Mouse (Mus musculus) gastrocnemius, adult 2 months (tissue): ENCODE measurements around the gene Ccdc90b. TPM values are rescaled to one million over a fixed set of nuclear protein-coding genes. Genes with fewer than 3 reads are reported as not detected.

ENCODE experiments used
- DNase-seq: peaks from one replicate; pipeline ENCODE4 v3.0.0; 2022
- H3K27ac ChIP-seq: fragments of 200-600 bp; 2 replicates; pipeline ENCODE4 v1.8.1; 2022; ENCODE audit warnings: mild to moderate bottlenecking
- H3K4me3 ChIP-seq: fragments of 200-600 bp; 2 replicates; pipeline ENCODE4 v1.8.1; 2022; ENCODE audit warnings: mild to moderate bottlenecking, moderate library complexity
- CTCF ChIP-seq: fragments of 200-600 bp; IDR thresholded peaks from 2 replicates; pipeline ENCODE4 v1.8.1; 2022; ENCODE audit warnings: antibody characterized with exemption, mild to moderate bottlenecking, moderate library complexity
- intact Hi-C: fragments of 180-260 bp; cut with DNase I; formaldehyde crosslinking; loops from one replicate; pipeline ENCODE4 v1.15.1; 2025
- total RNA-seq, 2 experiments: library from RNA; stranded (reverse); gene quantifications; 2 replicates each; pipeline ENCODE4 v1.2.3; 2021

Ccdc90b gene
- total RNA-seq, 2 experiments from 2014 or later: 17.2 to 23.9 TPM

DNA sequence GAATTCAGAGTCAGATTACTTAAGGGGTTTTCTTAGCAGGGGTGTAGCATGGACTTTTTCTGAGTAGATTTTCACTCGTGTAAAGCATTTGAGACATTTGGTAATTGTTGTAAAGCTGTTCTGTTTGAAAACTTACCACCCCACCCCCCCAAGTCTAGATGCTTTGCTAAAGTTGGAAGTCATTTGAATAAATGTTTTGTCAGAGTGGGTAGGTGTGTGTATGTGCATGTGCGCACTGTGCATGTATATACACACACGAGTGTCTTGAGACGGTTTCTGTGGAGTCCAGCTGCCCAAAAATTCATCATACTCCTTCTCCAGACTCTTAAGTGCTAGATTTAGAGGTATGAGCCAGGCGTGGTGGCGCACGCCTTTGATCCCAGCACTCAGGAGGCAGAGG is 22.6 kb downstream of the Ccdc90b start:
- intact Hi-C loops: no loop called here
- DNase-seq: no peak
- Histone ChIP-seq H3K4me3 (no peak overlapping the region), H3K27ac (no peak overlapping the region)
- no peak for TF ChIP-seq CTCF

DNA sequence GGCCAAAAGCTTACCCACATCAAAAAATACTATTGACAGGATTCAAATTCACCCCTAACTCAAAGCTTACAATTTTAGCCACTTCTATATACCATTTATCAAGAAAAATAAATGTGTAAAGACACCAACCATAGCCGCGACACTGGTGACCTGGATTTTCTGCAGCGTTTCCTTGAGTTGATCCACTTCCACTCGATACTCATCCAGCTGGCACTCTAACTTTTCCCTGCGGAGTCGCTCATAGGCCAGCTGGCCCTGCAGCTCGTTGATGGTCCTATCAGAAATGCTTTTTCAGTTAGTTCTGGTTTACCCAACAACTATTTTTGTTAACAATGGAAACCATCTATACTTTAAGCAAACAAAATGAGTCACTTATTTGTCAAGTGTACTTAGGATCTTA is 29.0 kb downstream of the Ccdc90b start:
- no peak for TF ChIP-seq CTCF
- no peak overlapping the region for H3K4me3 ChIP-seq
- H3K27ac ChIP-seq: no peak overlapping the region
- intact Hi-C loops: no loop called here
- DNase-seq: peak; percentile 50

DNA sequence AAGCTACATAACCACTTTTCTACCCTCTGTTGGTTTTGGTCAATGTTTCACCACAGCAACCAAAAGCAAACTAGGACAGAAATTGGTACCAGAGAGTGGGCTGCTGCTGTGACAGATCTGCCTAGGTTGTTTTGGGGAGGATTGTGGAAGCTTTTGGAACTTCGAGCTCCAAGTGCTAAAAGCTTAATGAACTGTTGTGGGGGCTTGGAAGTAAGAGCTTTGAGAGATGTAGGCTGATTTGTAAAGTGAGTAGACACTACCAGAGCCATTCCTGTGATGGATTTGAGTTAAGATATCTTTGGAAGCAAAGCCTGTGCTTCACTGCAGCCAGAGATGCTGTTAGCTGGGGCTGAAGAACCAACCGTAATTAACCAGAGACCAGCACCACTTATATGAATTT is 29.9 kb downstream of the Ccdc90b start:
- intact Hi-C loops: no loop called here

DNA sequence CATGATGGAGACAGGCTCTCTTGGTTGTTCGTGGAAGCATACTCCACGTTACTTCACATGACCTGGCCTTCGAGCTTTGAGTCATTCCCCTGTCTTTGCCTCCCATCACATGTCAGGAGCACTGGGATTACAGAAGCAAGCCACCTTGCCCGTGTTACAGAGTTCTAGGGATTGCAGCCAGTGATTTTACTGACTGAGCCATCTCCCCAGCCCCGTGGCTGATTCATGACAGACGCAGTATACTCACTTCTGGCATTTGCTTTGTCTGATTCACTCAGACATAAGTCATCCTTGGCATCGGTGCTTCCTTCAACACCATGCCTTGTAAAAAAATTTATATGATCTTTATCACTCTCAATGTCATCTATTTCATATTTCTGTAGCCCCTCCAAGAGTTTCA is 44.0 kb downstream of the Ccdc90b start:
- intact Hi-C loops: no loop called here
- no peak for TF ChIP-seq CTCF
- no peak for DNase-seq
- H3K27ac ChIP-seq: no peak overlapping the region
- no peak overlapping the region for H3K4me3 ChIP-seq

More for the DNA sequence above, 29.9 kb downstream of the Ccdc90b start:
- DNase-seq: no peak
- no peak for TF ChIP-seq CTCF
- no peak overlapping the region for H3K4me3 ChIP-seq
- H3K27ac ChIP-seq: no peak overlapping the region

DNA sequence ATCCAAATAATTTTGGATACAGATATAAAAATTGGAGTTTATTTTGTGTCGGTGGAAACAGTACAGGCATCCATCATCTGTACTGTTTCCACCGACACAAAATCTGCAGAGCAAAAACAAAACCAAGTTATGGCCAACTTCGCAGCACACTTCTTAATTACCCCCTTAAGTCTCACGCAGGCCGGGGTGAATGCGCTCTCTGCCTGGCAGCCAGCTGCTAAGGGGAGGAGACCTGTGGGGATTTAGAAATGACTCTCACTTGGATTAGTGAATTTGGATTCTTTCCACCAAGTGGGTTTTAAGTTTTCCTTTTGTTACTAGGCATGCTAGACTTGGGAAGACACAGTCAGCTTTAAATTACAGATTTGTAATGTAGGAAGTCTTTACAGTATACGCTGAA is 49.9 kb downstream of the Ccdc90b start:
- H3K4me3 ChIP-seq: no peak overlapping the region
- H3K27ac ChIP-seq: no peak overlapping the region
- DNase-seq: no peak
- no peak for TF ChIP-seq CTCF
- intact Hi-C loops: no loop called here

DNA sequence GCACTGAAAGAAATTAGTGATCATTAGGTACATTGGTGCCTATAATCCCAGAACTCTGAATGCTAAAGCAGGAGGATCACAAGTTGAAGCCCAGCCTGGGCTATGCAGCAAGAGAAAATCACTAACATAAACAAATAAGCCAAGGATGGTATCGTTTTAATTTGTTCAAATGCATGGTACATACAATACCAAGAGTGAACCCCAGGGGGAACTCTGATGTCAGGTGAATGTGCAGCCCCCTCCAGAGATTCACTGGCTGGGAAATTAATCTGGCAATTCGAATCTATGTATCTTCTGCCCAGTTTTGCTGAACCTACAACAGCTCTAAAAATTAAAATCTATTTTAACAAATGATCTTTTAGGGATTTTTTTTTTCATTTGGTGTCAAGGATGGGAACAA is 63.5 kb downstream of the Ccdc90b start:
- no peak overlapping the region for H3K27ac ChIP-seq
- DNase-seq: no peak
- TF ChIP-seq CTCF: peak; percentile 37
- intact Hi-C loops: loop anchor here (10.0 kb wide), 1 partner anchor 340 kb away; no protein-coding TSS in a partner anchor
- H3K4me3 ChIP-seq: no peak overlapping the region

DNA sequence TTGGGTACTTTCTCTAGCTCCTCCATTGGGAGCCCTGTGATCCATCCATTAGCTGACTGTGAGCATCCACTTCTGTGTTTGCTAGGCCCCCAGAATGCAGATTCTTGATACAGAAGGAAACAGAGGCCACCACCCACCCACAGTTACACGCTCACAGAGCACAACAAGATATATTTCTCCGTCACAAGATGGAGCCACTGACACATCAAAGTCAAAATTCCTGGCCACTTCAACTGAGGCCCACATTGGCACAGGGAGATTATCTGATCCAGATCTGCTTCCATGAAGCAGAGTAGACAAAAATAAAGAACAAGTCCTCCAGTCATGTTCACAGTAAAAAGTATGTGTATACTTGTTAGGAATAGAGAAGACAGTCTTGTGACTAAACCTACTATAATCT is 69.2 kb downstream of the Ccdc90b start:
- DNase-seq: peak; percentile 30
- TF ChIP-seq CTCF: peak; percentile 59
- intact Hi-C loops: loop anchor here (2.0 to 10.0 kb wide), 2 partner anchors 65 to 237 kb away; partner anchors contain the start of gene Ccdc90b
- Histone ChIP-seq H3K27ac (no peak overlapping the region), H3K4me3 (no peak overlapping the region)

Other genes with a start within 250 kb of the Ccdc90b start
- under 1 TPM; 0.31 to 0.39 TPM for gene Ankrd42, start 76.0 kb downstream of the Ccdc90b start, total RNA-seq
- gene Pcf11, start 108.8 kb downstream of the Ccdc90b start, total RNA-seq: 10 to 100 TPM; 19.2 to 25.9 TPM
- 1 to 10 TPM; 6.5 to 7.7 TPM for gene Rab30, start 180.5 kb downstream of the Ccdc90b start, total RNA-seq